Mouse (Mus musculus): ENCODE measurements at regions not wholly inside any gene's neighbourhood (a gene's known extent, or its start where the extent isn't known, plus 50 kb on each side); places are given as distances from the start of the nearest gene placed in this dataset.

DNA sequence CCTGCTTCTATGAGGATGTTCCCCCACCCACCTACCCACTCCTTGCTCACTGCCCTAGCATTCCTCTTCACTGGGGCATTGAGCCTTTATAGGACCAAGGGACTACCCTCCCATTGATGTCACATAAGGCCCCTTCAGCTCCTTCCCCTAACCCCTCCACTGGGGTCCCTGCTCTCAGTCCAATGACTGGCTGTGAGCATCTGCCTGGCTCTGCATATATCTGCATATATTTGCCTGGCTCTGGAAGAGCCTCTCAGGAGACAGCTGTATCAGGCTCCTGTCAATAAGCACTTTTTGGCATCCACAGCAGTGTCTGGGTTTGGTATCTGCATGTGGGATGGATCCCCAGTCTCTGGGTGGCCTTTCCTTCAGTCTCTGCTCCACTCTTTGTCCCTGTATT, 262.6 kb downstream of the Cps1 start:
- TF ChIP-seq CTCF (IDR thresholded peaks at IDR 0.05; ENCODE audit: low read depth): no peak
- TF ChIP-seq EP300 (optimal IDR thresholded peaks at IDR 0.05): no peak

All from stomach, postnatal 0 days (tissue).